Mouse (Mus musculus): ENCODE measurements around the gene Ostc. TPM values are rescaled to one million over a fixed set of nuclear protein-coding genes. Genes with fewer than 3 reads are reported as not detected.

The Ostc gene
- polyA plus RNA-seq, 1 experiment from 2014 or later, result 330 TPM

DNA sequence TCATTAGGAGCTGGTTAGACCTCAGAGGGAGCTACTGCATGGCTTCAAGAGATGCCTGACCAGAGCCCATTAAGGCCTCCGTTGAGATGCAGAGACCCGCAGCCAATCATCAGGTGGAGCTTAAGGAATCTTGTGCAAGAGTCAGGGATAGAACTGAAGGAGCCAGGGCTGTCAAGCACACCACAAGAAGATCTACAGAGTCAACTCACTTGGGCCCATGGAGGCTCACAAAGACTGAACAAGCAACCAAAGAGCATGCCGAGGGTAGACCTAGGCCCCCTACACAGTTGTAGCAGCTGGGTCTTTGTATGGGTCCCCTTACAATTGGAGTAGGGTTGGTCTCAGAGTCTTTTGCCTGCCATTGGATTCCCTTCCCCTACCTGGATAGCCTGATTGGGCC is 46.7 kb downstream of the Ostc start:
- Histone ChIP-seq H3K27ac (no peak overlapping the region), H3K9me3 (0 out of 2 replicates have a peak, but pooled peaks cover 3% of the 10 kb centered on the region), H3K4me3 (no peak overlapping the region), H3K36me3 (replicated peaks) (no peaks in the 10 kb centered on the region), H3K27me3 (ENCODE audit: poor library complexity, severe bottlenecking) (no peaks in the 10 kb centered on the region), H3K4me1 (no peaks in the 10 kb centered on the region)
- 88% methylated on average over 3 of the region's 3 CpGs for WGBS
- DNase-seq (ENCODE audit: extremely low spot score, low spot score), result no peak

DNA sequence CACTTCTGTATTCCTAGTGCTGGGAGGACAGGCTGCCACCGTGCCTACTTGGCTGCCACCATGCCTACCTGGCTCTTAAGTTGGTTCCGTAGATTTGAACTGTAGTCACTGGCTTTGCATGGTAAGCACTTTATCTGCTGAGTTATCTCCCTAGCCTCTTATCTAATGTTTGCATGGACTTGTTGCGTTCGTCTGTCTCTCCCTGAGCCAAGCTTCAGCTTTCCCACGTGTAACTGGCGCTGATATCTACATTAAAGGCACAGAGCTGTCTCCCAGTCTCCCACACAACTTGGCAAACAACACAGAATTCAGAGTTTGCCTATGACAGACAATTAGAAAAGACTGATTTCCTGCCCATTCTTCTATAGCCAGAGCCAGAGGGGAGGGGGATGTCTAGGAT is 48.6 kb downstream of the Ostc start:
- 92% methylated on average over 6 of the region's 6 CpGs for WGBS
- no peaks in the 10 kb centered on the region for H3K4me1 ChIP-seq
- 0 out of 2 replicates have a peak, but pooled peaks cover 3% of the 10 kb centered on the region for H3K9me3 ChIP-seq
- no peak overlapping the region for H3K27ac ChIP-seq
- DNase-seq (ENCODE audit: extremely low spot score, low spot score), result no peak
- no peak overlapping the region for H3K4me3 ChIP-seq
- H3K27me3 ChIP-seq (ENCODE audit: poor library complexity, severe bottlenecking), result no peaks in the 10 kb centered on the region
- no peaks in the 10 kb centered on the region for H3K36me3 ChIP-seq (replicated peaks)

DNA sequence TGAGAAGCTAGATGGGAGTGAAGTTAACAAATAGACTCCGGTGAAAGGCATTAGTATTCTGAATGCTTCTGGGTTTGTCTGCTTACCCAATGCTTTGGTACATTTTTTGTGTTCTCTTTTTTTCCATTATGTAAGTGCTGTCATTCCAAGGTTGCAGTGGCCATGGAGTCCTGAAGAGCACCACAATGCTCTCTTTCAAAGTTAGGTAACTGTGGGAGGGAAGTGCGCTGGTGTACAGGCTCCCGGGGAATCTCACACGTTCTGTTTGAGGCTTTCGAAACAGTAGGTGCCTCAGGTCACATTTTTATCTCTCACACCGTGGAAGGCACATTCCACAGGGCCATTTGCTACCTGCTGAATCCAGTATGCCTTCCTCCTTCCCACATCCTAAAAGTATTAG is 59.7 kb downstream of the Ostc start:
- Histone ChIP-seq H3K27me3 (ENCODE audit: poor library complexity, severe bottlenecking) (no peaks in the 10 kb centered on the region), H3K4me3 (no peak overlapping the region), H3K36me3 (replicated peaks) (no peaks in the 10 kb centered on the region), H3K27ac (no peak overlapping the region), H3K9me3 (no peaks in the 10 kb centered on the region), H3K4me1 (peaks cover 5% of the 10 kb centered on the region; the same call in 1 of the 2 replicates)
- DNase-seq (ENCODE audit: extremely low spot score, low spot score), result no peak
- 74% methylated on average over 6 of the region's 6 CpGs for WGBS

DNA sequence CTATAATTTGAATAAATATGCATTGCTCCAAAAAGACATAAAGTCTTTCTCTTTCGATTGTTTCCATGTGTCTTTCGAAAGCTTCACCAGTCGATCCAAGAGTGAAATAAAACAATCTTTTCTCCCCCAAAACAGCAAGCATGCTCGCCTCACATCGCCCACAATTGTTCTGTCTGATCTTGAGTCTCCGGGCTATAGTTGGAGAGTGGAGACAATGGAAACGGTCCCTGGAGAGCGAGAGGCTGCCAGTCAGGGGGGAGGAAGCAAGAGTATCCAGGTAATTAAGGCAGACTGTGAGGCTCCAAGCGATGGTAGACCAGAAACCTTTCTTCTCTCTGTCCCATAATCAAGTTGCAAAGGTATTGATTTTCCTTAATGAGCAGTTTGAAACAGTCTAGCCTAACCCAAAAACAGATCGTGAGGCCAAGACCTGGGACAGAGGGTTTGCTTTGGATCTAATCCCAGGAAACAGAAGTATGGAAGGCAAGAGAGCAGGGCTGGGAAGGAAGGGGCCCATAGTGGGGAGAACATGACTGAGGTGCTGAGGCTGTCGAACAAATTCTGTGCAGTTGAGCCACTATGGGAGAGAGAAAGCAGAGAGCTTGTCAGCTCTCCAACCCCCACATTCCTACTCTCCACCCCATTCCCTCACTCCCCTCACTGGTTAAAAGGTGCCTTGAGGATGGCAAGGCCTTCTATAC is 63.0 kb downstream of the Ostc start:
- no peak for DNase-seq (ENCODE audit: extremely low spot score, low spot score)
- Histone ChIP-seq H3K9me3 (no peaks in the 10 kb centered on the region), H3K4me3 (no peak overlapping the region), H3K36me3 (replicated peaks) (no peaks in the 10 kb centered on the region), H3K4me1 (peaks cover 5% of the 10 kb centered on the region; the same call in 1 of the 2 replicates), H3K27ac (no peak overlapping the region), H3K27me3 (ENCODE audit: poor library complexity, severe bottlenecking) (no peaks in the 10 kb centered on the region)
- WGBS, result 74% methylated on average over 11 of the region's 11 CpGs

Other genes starting within 250 kb of the Ostc start
- not detected in 2 replicates for gene Etnppl, start 92.0 kb downstream of the Ostc start, polyA plus RNA-seq (2016; fragmentation: Nextera tagmentation; extraction: Ambion mirVana)
- 923 and 949 TPM in 2 replicates for gene Rpl34, start 21.0 kb upstream of the Ostc start, polyA plus RNA-seq (2016; fragmentation: Nextera tagmentation; extraction: Ambion mirVana)

All from forebrain, embryonic 10.5 days (tissue).